Mouse (Mus musculus) intestine, embryonic 16.5 days (tissue): Measurements from ENCODE around the gene Chst15. TPM values are rescaled to one million over a fixed set of nuclear protein-coding genes. Genes with fewer than 3 reads are reported as not detected.

Source experiments
- ATAC-seq: fragments of 200-750 bp; cut with Nextera tagmentation; 2 replicates; pipeline ENCODE4 v1.8.0; 2017; ENCODE audit warnings: moderate TSS enrichment, moderate library complexity
- H3K27ac ChIP-seq: fragments of 300-500 bp; sonication (generic); 2 replicates; pipeline ENCODE4 v1.5.1; 2014; ENCODE audit warnings: mild to moderate bottlenecking, low read length
- H3K27me3 ChIP-seq: fragments of 300-500 bp; sonication (generic); replicated peaks from 2 replicates; pipeline ENCODE4 v1.6.1; 2014; ENCODE audit warnings: low read length, control low read depth, mixed read lengths; ENCODE audit not compliant: control insufficient read depth, insufficient read depth
- H3K36me3 ChIP-seq: fragments of 300-500 bp; sonication (generic); 2 replicates; pipeline ENCODE4 v1.6.1; 2014; ENCODE audit warnings: low read length, control low read depth; ENCODE audit not compliant: control insufficient read depth, insufficient read depth
- H3K4me1 ChIP-seq: fragments of 300-500 bp; sonication (generic); 2 replicates; pipeline ENCODE4 v1.6.1; 2014; ENCODE audit warnings: low read length, control low read depth, mixed read lengths; ENCODE audit not compliant: control insufficient read depth, insufficient read depth
- H3K4me2 ChIP-seq: fragments of 300-500 bp; sonication (generic); 2 replicates; pipeline ENCODE4 v1.6.1; 2014; ENCODE audit warnings: low read depth, low read length, control low read depth
- H3K4me3 ChIP-seq: fragments of 300-500 bp; sonication (generic); 2 replicates; pipeline ENCODE4 v1.5.1; 2014; ENCODE audit warnings: mild to moderate bottlenecking, low read length
- H3K9ac ChIP-seq: fragments of 300-500 bp; sonication (generic); 2 replicates; pipeline ENCODE4 v1.6.1; 2014; ENCODE audit warnings: low read depth, low read length
- H3K9me3 ChIP-seq: fragments of 300-500 bp; sonication (generic); 2 replicates; pipeline ENCODE4 v1.6.1; 2016; ENCODE audit warnings: low read length, control low read depth; ENCODE audit not compliant: control insufficient read depth
- WGBS: fragments of 180-500 bp; shearing (Covaris S2); extraction: QIAGEN DNeasy Blood & Tissue Kit; methylation state at CpG from one replicate; pipeline ENCODE4 v1.1.7; 2014; 5-methylcytosine and 5-hydroxymethylcytosine counted together
- polyA plus RNA-seq: library from polyadenylated mRNA; unstranded; fragments of >200 nt; fragmentation: Nextera tagmentation; extraction: Ambion mirVana; gene quantifications from 2 replicates; pipeline ENCODE4 v1.2.1, GENCODE M21; 2015

The Chst15 gene
- polyA plus RNA-seq, 1 experiment from 2014 or later = 21.1 TPM

DNA sequence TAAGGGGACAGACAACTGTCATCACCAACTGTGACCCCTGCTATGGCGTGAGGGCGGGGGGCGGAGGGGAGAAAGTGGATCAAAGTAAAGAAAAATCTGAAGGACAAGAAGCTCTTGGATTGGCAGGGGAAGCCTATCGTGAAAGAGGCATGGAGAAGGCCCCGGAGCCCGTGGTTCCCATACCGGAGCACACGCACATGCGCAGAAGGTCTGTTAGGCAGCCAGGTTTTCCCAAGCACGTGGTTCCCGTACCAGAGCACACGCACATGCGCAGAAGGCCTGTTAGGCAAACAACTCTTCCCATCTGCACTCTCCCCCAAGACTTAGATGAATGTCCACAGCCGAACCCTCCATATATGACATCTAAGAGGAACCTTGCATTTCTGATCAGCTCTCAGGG, 72.4 kb downstream of the Chst15 start:
- 92% methylated on average over 14 of the region's 14 CpGs for WGBS
- no peaks in the 10 kb centered on the region for H3K9me3 ChIP-seq
- no peak for ATAC-seq
- H3K4me2 ChIP-seq = no peak overlapping the region
- H3K27me3 ChIP-seq = no peaks in the 10 kb centered on the region
- H3K36me3 ChIP-seq = peaks cover 3% of the 10 kb centered on the region
- no peak overlapping the region for H3K27ac ChIP-seq
- H3K4me3 ChIP-seq = no peak overlapping the region
- H3K9ac ChIP-seq = no peak overlapping the region
- H3K4me1 ChIP-seq = 0 out of 2 replicates have a peak, but pooled peaks cover 3% of the 10 kb centered on the region

DNA sequence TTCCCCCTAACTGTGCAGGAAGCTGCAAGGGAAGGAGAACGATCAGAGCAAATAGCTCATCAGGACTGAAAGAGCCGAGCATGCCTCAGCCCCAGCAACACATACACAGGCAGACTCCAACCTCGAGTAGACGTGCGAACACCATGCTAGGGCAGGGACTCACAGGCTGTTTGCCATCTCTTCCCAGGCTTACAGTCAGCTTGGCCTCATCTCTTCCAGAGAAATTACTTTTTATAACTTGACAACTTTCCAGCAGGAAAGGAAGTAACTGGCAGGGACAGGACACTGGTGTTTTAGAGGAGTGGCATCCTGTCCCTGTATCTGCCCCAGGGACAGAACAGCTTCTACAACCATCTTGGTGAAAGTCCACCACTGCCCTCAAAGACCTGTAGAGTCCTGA, 73.8 kb downstream of the Chst15 start:
- Histone ChIP-seq H3K27ac (no peak overlapping the region), H3K36me3 (peaks cover 3% of the 10 kb centered on the region), H3K4me2 (no peak overlapping the region), H3K4me1 (0 out of 2 replicates have a peak, but pooled peaks cover 1% of the 10 kb centered on the region), H3K27me3 (no peaks in the 10 kb centered on the region), H3K4me3 (no peak overlapping the region), H3K9me3 (no peaks in the 10 kb centered on the region), H3K9ac (no peak overlapping the region)
- WGBS = 67% methylated on average over 5 of the region's 5 CpGs
- ATAC-seq = no peak

DNA sequence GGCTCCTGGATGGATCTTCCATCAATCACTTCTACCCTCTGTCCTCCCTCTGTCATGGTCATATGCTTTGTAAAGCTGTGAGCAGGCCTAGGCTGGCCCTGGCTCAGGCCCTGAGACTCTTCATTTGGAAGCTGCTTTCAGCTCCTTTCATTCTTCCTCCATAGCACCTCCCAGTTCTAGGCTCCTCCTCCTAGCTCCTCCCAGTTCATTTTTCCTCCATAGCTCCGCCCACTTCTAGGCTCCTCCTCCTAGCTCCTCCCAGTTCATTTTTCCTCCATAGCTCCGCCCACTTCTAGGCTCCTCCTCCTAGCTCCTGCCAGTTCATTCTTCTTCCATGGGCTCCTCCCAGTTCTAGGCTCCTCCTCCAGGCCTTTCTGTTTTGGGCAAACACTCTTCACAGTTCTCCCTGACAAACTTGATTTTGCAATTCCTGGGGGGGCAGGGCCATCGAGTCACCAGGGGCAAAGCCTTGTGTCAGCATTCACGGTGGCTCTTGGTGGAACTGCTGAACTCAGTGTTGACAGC, 74.3 kb downstream of the Chst15 start:
- H3K9ac ChIP-seq = no peak overlapping the region
- no peak overlapping the region for H3K4me2 ChIP-seq
- WGBS = 48% methylated on average over 4 of the region's 4 CpGs
- H3K9me3 ChIP-seq = no peaks in the 10 kb centered on the region
- H3K27ac ChIP-seq = no peak overlapping the region
- H3K4me1 ChIP-seq = 0 out of 2 replicates have a peak, but pooled peaks cover 3% of the 10 kb centered on the region
- H3K4me3 ChIP-seq = no peak overlapping the region
- peaks cover 3% of the 10 kb centered on the region for H3K36me3 ChIP-seq
- peak; percentile 63 for ATAC-seq
- H3K27me3 ChIP-seq = no peaks in the 10 kb centered on the region

DNA sequence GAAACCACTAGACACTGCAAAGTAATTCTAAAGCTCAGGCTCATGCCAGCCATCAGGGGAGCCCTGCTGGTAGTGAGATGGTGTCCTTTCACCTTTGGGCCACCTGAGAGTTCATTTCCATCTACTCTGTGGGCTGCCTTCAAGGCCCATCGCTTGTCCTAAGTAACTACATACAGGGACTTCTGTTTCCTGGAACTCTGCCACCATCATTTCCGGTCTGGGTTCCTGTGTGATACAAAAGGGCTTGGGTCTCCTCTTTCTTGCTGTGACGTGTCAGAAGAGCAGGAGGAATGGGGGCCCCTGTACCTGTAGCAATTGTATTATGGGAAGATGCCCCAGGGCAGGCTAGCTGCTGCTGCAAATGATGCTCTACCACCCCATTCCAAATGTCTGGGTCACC, 78.1 kb downstream of the Chst15 start:
- no peak for ATAC-seq
- H3K9me3 ChIP-seq = no peaks in the 10 kb centered on the region
- no peak overlapping the region for H3K27ac ChIP-seq
- 0 out of 2 replicates have a peak, but pooled peaks cover 6% of the 10 kb centered on the region for H3K4me1 ChIP-seq
- H3K4me3 ChIP-seq = no peak overlapping the region
- 70% methylated on average over 3 of the region's 3 CpGs for whole genome bisulfite sequencing
- no peaks in the 10 kb centered on the region for H3K27me3 ChIP-seq
- no peak overlapping the region for H3K4me2 ChIP-seq
- H3K36me3 ChIP-seq = peaks cover 6% of the 10 kb centered on the region
- H3K9ac ChIP-seq = no peak overlapping the region

DNA sequence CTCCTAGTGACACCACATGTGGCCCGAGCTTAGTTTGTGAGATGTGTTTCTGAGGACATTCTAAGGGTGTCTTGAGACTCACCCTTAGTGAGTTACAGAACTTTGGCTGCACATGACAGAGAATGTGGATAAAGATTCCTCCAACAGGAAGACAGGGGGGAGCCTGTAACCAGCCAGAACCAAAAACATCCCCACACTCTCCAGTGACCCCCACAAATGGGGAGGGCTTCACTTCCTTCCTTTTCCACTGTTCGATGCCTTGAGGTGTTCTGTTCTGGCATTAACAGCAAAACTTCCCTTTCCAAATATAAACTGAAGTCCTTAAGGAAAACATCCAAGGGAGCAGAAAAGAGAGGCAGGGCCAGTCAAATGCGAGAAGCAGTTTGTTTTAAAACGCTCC, 79.8 kb downstream of the Chst15 start:
- H3K4me3 ChIP-seq = no peak overlapping the region
- H3K9ac ChIP-seq = no peak overlapping the region
- peaks cover 3% of the 10 kb centered on the region for H3K36me3 ChIP-seq
- no peaks in the 10 kb centered on the region for H3K27me3 ChIP-seq
- no peak overlapping the region for H3K4me2 ChIP-seq
- H3K9me3 ChIP-seq = no peaks in the 10 kb centered on the region
- ATAC-seq = no peak
- peak overlapping the region; percentile 19 for H3K27ac ChIP-seq
- 0 out of 2 replicates have a peak, but pooled peaks cover 6% of the 10 kb centered on the region for H3K4me1 ChIP-seq
- 45% methylated on average over 4 of the region's 4 CpGs for WGBS

DNA sequence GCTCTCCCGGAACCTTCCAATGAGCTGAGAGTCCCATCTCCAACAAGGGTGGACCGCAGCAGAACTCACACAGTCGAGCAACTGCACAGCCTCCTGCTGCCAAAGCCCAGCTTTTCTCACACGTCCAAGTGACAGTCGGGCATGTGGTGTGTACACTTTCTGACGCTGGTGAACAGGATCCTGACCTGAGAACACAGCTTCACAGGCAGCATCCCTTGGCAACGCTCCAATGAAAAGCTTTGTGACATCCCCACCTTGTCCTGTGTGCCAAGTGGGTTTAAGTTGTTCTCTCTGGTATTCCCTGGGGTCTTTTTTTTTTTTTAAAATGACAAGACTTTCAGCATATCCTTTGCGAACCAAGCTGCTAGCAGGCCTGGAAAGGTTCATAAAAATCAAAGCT, 80.2 kb downstream of the Chst15 start:
- no peaks in the 10 kb centered on the region for H3K9me3 ChIP-seq
- no peak for ATAC-seq
- 66% methylated on average over 8 of the region's 8 CpGs for WGBS

DNA sequence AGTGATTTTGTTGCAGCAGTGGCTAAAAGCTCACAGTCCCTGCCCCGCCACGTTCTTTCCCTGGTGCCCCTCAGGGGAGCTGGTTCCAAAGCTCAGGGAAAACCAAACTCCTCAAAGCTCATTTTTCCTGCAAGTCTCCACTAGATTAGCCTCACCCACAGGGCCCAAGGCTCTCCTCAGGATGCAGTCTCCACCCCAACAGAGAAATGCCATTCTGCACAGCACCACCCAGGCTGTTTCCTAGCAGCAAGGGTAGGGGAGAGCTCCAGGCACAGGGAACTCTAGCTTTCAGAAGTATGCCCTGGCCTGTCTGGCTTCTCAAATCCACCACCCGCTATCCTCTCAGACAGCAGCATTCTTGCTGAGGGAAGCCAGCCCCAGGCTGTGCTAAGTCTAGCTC, 82.8 kb downstream of the Chst15 start:
- no peak overlapping the region for H3K9ac ChIP-seq

More for the DNA sequence above, 80.2 kb downstream of the Chst15 start:
- Histone ChIP-seq H3K27me3 (no peaks in the 10 kb centered on the region), H3K4me2 (no peak overlapping the region), H3K9ac (no peak overlapping the region), H3K4me3 (no peak overlapping the region), H3K36me3 (peaks cover 3% of the 10 kb centered on the region), H3K4me1 (0 out of 2 replicates have a peak, but pooled peaks cover 6% of the 10 kb centered on the region), H3K27ac (peak overlapping the region; percentile 19)

DNA sequence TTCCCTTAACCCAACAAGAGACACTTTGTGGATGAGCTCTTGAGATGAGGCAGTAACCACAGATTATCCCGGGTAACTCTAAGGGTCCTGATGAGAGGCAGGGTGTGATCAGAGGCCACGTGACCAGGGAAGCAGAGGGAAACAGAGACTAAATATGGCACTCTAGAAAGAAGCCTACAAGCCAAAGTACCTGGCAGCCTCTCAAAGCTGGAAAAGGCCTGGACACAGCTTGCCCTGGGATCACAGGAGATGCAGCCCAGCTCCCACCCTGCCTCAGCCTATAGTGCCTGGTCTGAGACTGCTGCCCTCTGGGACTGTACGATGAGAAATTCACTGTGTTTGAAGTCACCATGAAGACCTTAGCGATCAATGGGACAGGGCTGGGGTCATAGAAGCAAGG, 83.3 kb downstream of the Chst15 start:
- Histone ChIP-seq H3K27me3 (no peaks in the 10 kb centered on the region), H3K4me2 (no peak overlapping the region), H3K9me3 (no peaks in the 10 kb centered on the region), H3K27ac (no peak overlapping the region), H3K9ac (no peak overlapping the region), H3K36me3 (peaks cover 3% of the 10 kb centered on the region), H3K4me1 (0 out of 2 replicates have a peak, but pooled peaks cover 6% of the 10 kb centered on the region), H3K4me3 (no peak overlapping the region)
- 75% methylated on average over 4 of the region's 4 CpGs for WGBS
- ATAC-seq = no peak

More for the DNA sequence above, 82.8 kb downstream of the Chst15 start:
- no peaks in the 10 kb centered on the region for H3K27me3 ChIP-seq
- peaks cover 3% of the 10 kb centered on the region for H3K36me3 ChIP-seq
- H3K27ac ChIP-seq = no peak overlapping the region
- WGBS = 67% methylated on average over 3 of the region's 3 CpGs
- H3K4me2 ChIP-seq = no peak overlapping the region
- 0 out of 2 replicates have a peak, but pooled peaks cover 6% of the 10 kb centered on the region for H3K4me1 ChIP-seq
- no peaks in the 10 kb centered on the region for H3K9me3 ChIP-seq
- no peak for ATAC-seq
- no peak overlapping the region for H3K4me3 ChIP-seq

DNA sequence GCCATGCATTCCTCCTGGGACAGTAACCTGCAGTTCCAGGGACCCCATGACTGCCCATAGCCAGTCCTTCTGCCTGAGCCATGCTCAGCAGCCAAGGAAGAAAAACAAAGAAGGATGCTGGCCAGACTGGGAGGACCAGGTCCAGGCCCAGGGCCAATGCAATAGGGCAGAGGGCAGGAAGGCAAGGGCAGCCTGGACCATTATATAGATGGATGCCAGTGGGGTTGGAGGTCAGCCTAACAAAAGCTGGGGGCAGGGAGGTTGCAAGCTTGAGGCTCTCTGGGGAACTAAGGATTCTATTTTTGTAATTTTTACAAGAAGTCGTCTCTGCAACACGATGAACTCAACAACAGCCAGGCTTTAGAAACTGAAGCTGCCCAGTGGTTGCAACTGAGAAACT, 84.1 kb downstream of the Chst15 start:
- Histone ChIP-seq H3K36me3 (peaks cover 3% of the 10 kb centered on the region; the same call in 1 of the 2 replicates), H3K27me3 (no peaks in the 10 kb centered on the region), H3K9ac (no peak overlapping the region), H3K4me3 (no peak overlapping the region), H3K9me3 (no peaks in the 10 kb centered on the region), H3K4me1 (0 out of 2 replicates have a peak, but pooled peaks cover 6% of the 10 kb centered on the region), H3K4me2 (no peak overlapping the region), H3K27ac (no peak overlapping the region)
- WGBS = 51% methylated on average over 2 of the region's 2 CpGs
- ATAC-seq = no peak

DNA sequence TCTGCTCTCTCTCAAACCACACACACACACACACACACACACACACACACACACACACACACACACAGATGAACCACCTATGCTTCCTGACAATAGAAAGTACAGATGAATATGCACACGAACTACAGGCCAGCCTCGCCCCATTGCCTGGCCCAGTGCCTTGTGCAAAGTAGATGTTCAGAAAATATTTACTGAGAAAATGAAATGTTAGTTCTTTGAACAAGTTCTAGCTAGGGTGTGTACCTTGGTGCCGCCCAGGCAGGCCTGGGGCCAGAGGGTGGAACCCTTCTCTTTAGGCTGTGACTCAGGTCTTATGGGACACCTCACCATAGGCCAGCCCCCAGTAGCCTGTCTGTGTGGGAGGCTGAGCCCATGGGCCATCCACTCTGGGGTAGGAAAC, 85.6 kb downstream of the Chst15 start:
- no peak overlapping the region for H3K4me3 ChIP-seq
- H3K36me3 ChIP-seq = peaks cover 3% of the 10 kb centered on the region; the same call in 1 of the 2 replicates
- ATAC-seq = no peak; the same call in 1 of the 2 replicates
- H3K9ac ChIP-seq = no peak overlapping the region
- 79% methylated on average over 3 of the region's 3 CpGs for WGBS
- H3K4me2 ChIP-seq = no peak overlapping the region
- no peak overlapping the region for H3K27ac ChIP-seq
- no peaks in the 10 kb centered on the region for H3K4me1 ChIP-seq
- H3K27me3 ChIP-seq = no peaks in the 10 kb centered on the region
- no peaks in the 10 kb centered on the region for H3K9me3 ChIP-seq
